ENCODE assay signal across 1 mouse cellular context in the genomic region with DNA sequence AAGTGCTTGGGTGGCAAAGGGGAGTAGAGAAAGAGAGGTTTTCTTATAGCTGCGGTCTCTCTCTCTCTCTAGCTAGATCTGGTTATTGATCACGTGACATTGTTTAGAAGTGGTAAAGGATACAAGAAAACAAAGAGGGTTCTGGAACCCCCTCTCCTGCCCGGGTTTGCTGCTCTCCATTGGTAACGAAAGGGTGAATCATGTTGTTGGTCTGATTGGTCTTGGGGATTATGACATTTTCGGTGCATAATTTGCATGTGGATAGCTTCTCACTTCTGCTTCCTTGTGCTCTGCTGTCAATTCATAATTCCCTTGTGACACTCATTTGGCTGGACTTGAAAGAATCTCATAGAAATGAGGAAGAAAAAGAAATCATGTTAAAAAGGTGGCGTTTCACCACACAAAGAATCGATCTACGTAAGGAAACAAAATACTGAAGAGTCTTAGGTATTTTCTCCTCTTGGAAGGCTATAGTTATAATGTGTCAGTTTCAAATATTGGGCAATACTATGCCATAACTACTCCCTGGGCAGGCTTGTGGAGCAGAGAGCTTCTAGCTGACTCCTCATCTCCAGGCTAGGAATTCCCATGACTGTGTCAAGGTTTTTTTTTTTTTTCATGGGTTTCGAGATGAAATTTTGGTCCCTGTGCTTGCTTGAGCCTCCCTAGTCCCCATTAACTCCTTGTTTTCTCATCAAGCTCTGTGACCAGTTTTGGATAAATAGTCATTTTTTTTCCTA.
TF ChIP-seq lines count a peak whose summit lies in the region.

No protein-coding gene starts in this region.

TF ChIP-seq in CH12.LX, 34 proteins besides CTCF, POLR2A, EP300 and RAD21 (continued from another document):
- TF ChIP-seq JUN (IDR thresholded peaks at IDR 0.05; ENCODE audit: insufficient read depth, low read depth, low read length) = 0 out of 2 replicates have a peak, but pooled peaks have one; percentile 27
- TF ChIP-seq JUND (conservative IDR thresholded peaks at IDR 0.05; ENCODE audit: low read depth, low read length) = peak; percentile 37; the same call in 1 of the 2 replicates
- peak; percentile 68 for TF ChIP-seq USF2 (conservative IDR thresholded peaks at IDR 0.05; ENCODE audit: low read depth, low read length)
- peak; percentile 91 for TF ChIP-seq IRF4 (IDR thresholded peaks at IDR 0.05; ENCODE audit: low read depth, low read length)
- TF ChIP-seq HCFC1 (IDR thresholded peaks at IDR 0.05; ENCODE audit: low read depth, low read length) = no peak
- no peak for TF ChIP-seq ELF1 (IDR thresholded peaks at IDR 0.05; ENCODE audit: low read depth, low read length)
- peak; percentile 85 for TF ChIP-seq BHLHE40 (IDR thresholded peaks at IDR 0.05; ENCODE audit: low read depth, low read length)
- peak; percentile 53; the same call in 1 of the 2 replicates for TF ChIP-seq ZNF384 (IDR thresholded peaks at IDR 0.05; ENCODE audit: low read depth, low read length)
- TF ChIP-seq POLR2AphosphoS2 (IDR thresholded peaks at IDR 0.05; ENCODE audit: low read depth, low read length) = no peak
- TF ChIP-seq USF1 (IDR thresholded peaks at IDR 0.05; ENCODE audit: low read depth, low read length) = peak; percentile 58; the same call in 1 of the 2 replicates
- no peak for TF ChIP-seq TBP (conservative IDR thresholded peaks at IDR 0.05; ENCODE audit: low read depth, low read length)
- peak; percentile 64 for TF ChIP-seq ETS1 (conservative IDR thresholded peaks at IDR 0.05; ENCODE audit: low read depth, low read length)
